Mouse (Mus musculus) thymus, postnatal 10 days (tissue): ENCODE measurements around the gene Surf1.

Experiments
- DNase-seq, 2 experiments: peaks; one replicate each; pipeline ENCODE4 v3.0.0; 2021; ENCODE audit warnings: low spot score in 2 of 2

Surf1 gene

GRCm38 (mm10) chr2:26927745-26928476 is 11.6 kb upstream of the Surf1 start:
- no peak for DNase-seq

DNA sequence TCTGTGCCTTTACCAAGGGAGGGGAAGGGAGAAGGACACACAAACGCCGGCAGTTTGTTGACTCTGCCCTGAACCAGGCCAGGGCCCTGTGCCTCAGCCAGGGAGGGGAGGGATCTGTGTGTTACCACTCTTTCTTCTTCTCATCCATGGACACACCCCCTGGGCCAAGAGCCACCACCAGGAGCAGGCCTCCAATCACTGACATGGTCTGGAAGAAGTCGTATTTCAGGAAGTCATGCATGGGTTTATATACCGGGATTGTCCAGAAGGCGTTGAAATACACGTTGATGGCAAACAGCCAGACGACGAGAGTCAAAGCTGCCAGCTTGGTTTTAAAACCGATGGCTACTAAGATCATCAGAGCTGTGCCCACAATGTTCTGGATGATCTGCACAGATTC is 5.5 kb upstream of the Surf1 start:
- no peak for DNase-seq

DNA sequence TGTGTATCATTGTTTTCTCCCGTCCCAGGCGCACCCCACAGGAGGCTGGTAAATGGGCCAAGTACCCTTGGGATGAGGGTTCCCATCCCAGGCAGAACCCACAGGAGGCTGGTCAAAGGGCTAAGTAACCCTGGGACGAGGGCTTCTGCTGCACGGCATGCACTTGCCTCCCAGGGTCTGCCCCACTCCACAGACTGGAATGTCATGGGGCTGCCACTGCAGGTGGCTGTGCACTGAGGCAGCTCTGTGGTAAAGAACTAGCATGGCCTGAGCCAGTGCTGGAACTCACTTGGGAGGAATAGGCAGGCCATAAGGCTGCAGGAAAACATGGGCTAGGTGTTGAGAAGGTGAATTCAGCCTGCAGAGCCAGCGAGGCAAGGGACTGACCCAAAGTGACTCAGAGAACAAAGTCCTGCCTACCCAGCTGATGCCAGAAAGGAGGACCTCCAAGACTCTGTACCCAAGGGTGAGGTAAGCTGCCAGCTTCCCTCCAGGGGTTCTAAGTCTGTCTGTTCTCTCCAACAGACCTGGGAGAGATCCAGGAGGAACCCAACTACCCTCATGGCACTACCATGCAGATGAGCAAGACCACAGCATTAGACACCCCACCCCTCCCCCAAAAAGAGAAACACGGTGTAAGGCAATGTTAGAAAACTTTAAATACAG is 4.0 kb upstream of the Surf1 start:
- DNase-seq, result no peak

- no peak for DNase-seq
These were observed 3.4 kb upstream of the Surf1 start for GRCm38 (mm10) chr2:26919684-26920083.

DNA sequence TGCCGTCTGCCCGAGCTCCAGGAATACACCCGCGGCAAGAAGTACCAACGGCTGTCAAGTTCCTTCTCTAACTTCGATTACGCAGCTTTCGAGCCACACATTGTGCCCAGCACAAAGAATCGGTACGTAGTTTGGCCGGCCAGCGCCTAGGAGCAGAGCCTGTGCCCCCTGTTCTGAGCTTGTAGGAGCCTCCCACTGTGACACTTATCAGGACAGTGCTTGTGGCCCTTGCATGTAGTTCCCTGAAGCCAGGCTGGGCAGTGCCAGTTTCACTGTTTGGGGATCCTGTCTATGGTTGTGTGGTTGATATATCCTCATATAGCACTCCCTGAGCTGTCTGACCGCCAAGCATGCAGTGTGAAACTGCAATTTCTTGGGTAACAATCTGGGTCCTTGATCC is 408 bp upstream of the Surf1 start:
- DNase-seq, result no peak

DNA sequence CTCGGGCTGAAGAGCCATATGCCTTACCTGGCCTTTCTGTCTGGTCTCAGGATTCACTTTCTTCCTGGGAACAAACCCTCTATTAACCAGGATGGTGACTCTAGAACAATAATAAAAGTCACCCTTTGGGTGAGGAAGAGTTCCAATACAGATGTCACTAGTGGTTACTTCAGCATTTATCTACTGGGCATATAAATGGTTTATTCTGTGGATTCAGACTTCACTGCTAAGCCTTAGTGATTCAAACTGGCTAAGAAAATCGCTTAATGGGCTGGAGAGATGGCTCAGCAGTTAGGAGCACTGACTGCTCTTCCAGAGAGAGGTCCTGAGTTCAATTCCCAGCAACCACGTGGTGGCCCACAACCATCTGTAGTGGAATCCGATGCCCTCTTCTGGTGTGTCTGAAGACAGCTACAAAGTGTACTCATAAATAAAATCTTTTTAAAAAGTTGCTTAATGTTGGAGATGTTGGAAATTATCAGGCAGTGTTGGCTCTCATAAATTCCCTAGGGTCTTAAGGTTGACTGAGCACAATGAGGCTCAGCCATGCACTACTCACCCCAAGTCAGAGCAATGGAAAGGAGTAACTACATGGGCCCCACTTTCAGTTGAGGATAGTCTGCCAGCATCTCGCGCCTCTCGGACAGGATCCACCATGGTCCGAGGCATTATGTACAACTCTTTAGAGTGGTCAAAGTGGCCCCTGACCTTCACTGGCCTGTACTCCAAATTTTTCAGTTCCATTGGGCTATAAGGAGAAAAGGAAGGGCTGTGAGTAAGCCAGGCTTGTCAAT is 2.0 kb downstream of the Surf1 start:
- no peak for DNase-seq

- no peak for DNase-seq
These were observed 2.7 kb downstream of the Surf1 start for GRCm38 (mm10) chr2:26913416-26914147.

DNA sequence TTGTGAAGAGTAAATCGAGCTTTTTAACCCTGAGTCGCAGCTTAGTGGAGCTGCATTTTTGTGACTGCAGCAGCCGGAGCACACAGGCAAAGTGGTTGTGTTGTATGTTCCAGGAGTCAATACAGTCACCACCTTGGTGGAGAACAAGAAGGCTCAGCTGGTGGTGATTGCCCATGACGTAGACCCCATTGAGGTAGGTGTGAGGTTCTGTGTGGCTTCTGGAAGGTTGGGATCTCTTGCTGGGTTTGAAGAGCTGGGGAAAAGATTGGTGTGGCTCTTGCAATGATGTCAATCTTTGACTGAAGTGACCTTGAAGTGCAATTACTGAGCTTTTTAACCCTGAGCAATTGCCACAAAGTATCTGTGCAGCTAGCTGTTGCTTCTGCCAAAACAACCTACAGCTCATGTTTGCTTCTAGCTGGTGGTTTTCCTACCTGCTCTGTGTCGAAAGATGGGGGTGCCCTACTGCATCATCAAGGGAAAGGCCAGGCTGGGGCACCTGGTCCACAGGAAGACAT is 4.0 kb downstream of the Surf1 start:
- no peak for DNase-seq

DNA sequence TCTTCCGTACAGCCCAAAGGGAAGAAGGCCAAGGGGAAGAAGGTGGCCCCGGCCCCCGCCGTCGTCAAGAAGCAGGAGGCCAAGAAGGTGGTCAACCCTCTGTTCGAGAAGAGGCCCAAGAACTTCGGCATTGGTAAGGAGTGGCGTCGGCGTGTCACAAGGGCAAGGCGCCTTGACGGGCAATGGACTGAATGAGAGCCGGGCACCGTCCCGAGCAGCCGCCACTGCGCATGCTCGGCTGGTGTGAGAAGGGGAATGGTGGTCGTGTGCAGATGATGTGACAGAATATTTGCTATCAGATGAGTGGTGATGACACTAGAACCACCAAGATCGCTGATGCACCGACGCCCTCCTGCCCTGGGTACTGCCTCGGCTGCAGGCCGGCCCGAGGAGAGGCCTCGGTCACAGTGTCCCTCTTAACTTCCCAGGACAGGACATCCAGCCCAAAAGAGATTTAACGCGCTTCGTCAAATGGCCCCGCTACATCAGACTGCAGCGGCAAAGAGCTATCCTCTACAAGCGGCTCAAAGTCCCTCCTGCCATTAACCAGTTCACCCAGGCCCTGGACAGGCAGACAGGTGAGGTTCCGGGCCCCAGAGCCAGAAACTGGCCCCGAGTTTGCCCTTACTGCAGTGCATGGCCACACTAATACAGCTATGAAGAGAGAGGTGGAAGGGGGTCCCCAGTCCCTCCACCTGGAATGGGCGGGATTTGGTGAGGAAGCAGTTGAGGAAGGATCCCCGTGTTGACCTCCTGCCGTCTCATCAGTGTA is 5.2 kb downstream of the Surf1 start:
- peak in 1 of 2 experiments; percentile 56 for DNase-seq

DNA sequence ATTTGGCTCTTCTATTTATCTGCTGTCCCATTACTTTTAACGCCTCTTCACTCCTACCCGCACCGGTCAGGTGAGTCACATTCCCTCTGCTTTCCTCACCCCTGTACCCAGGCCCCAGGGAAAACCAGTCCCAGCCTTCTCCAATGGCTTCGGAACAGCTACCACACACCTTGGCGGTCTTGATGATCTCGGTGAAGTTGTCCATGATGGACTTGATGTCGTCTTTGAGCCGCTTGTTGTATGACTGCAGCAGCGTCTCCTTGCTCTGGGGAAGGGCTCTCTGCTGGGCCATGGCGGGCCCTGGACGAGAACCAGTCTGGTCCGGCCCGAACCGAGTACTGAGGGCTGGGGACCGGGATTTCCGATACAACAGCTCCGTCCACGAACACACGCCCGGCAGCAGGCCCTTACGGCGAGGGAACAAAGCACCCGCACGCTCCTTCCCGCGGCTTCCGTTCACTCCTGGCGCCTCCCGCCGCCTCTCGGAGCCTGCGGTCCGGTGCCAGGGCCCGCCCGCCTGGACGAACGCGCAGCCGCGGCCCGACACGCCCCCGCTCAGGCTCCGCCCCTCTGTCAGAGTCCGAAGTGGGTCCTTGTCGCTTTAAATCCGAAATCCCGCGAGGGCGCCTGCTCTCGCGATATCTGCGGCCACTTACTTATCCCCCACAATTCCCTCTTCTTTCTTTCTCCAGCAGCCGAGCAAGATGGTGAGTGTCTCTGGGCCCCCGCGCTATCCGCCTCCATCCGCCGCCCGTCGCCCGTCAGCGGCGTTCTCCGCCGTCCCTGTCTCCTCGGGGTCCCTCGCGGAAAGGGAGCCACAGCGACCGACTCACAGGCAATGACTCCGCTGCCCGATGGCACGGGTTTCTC is 6.0 kb downstream of the Surf1 start, which contains the start of the genes Med22 and Rpl7a:
TSS of gene Med22 (minus strand) at position 554 of the 870 bp plus-strand sequence.
TSS of gene Rpl7a (plus strand) at position 641 of the 870 bp plus-strand sequence.
- peak; percentile 98 to 100 for DNase-seq

DNA sequence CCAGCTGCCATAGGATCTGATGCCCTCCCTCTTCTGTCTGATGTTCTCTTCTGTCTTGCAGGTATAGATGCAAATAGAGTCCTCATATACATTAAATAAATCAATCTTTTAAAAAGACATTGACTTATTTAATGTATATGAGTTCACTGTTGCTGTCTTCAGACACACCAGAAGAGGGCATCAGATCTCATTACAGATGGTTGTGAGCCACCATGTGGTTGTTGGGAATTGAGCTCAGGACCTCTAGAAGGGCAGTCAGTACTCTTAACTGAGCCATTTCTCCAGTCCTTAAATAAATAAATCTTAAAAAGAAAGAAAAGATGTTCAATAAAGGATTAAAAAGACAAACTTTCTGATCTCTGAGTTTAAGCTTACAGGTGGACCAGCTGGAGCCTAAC is 6.9 kb downstream of the Surf1 start:
- no peak for DNase-seq

GRCm38 (mm10) chr2:26908710-26909386 is 7.5 kb downstream of the Surf1 start:
- DNase-seq, result peak; percentile 26 to 36

DNA sequence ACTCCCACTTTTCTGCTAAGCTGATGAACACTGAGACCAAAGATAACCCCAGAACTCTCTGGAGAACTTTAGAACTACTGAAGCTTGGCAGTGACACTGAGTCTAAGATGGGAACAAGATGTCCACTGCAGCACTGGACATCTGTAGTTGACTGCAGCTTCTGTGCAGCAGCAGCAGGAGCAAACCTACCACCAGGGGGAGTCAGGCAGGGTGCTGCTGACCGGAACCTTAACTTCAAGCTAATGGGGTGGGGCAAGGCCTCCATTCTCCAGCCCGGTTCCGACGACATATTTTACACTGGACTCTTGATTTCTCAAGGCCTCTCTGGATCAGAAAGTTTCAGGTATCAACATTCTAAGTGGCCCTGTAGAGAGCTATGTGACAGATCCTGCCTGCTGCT is 9.2 kb downstream of the Surf1 start:
- peak in 1 of 2 experiments; percentile 44 for DNase-seq

- no peak for DNase-seq
These were observed 9.9 kb downstream of the Surf1 start for GRCm38 (mm10) chr2:26906431-26906830.

- no peak for DNase-seq
These were observed 10.4 kb downstream of the Surf1 start for GRCm38 (mm10) chr2:26905936-26906335.

DNA sequence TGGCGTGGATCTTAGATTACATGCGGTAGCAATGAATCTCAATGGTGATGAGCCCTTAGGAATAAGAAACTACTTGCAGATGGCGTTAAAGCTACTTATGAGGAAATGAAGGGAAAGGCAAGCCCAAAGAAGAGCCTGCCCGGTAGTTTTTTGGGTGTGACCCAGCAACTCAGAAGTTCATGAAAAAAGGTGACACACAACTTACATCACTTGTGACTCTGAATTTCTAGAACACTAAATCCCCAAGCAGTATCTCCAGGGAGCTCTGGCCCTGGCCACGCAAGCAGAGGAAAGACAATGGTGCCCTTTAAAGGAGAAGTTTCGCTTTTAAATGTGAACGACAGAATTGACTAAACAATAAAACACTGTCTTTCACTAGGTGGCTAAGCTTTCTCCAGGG is 13.0 kb downstream of the Surf1 start:
- DNase-seq, result no peak

DNA sequence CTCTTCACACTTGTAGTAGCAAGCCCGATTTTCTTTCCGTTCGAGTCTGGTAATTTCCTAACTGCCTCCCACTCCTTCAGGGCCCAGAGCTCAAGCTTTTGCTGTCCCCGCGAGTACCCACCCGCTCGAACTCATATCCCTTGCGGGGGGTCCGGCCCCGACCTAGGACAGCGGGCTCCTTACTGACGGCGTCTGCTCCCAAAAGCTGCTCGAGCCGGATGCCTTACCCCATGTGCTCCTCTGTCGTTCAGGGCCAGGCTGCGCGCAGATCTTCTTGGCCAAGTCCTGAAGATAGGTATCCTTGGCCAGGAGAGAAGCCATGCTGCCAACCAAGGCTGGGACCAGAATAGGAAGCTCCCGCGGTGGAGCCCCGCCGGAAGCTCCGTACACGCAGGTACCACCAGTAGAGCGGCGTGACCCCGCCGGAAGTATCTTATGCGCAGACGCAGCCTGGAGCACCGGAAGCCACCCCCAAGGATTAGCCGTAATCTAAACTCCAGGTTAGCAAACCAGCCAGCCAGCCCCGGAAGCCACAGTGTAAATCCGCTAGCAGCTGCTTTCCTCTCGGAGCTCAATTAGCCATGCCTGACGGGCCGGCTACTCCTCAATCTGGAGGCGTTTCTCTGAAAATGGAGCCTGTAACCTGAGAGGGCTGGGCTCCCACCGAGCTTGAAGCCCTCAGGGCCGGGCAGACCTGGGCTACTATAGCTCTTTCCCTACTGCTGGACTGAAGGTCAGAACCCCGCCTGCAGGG is 13.7 kb downstream of the Surf1 start, which contains the start of gene Surf6:
TSS of gene Surf6 (minus strand) at position 413 of the 754 bp plus-strand sequence.
- peak; percentile 94 to 95 for DNase-seq

DNA sequence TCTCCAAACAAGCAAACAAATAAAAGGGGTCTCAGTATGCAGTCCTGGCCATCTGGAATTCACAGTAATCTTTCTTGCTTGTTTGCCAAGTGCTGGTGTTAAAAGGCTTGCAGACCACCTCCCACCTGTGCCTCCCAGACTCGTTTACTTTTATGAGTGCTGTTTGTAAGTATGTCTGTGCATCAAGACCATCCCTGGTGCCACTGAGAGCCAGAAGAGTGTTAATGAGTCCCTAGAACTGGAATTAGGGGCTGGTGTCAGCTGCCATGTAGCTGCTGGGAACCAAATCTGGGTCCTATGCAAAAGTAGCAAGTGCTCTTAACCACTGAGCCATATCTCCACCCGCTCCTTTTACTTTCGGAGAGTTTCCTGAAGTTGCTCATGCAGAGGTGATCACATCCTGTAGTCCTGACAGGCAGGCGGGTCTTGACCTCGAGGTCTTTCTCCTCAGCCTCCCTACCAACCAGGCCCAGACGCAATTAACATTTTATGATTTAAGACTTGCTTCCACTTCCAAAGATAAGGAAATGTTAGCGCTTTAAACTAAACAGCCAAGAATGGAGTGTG is 14.4 kb downstream of the Surf1 start:
- no peak for DNase-seq
